Comparison of ENCODE assay signal across 14 mouse cellular contexts in the genomic region with DNA sequence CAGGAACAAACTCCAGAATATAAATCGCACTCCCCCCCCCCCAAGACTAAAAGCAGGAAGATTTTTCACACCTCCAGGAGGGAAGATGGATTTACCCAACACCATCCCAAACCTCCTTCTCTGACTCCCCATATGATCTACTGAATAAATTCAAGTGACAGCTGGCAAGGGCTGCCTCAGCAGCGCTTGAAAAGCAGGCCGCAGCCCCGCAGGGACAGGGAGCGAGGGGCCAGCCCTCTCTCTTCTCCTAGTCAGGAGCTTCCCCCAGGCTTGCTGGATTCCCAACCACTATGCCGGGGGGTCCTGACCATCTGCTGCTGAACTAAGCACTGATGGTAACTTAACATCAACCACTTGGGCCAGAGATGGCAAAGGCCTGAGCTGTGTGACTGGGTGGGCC.
DNase-seq lines count a peak whose midpoint lies in the region; ATAC-seq and TF ChIP-seq lines count a peak whose summit lies in the region.
"Had no signal": no experiment of that assay in that cellular context is flagged by ENCODE, and none has a peak within 500 bp of the region (broad histone marks: within the 10 kb centered on the region; RNA-seq: fewer than 3 reads in every experiment).

No protein-coding gene starts in this region.

- H3K27me3 ChIP-seq in forebrain, embryonic 11.5 days (ENCODE audit: control insufficient read depth, insufficient read depth, low read length), result no peaks in the 10 kb centered on the region
- H3K27me3 ChIP-seq in forebrain, postnatal 0 days (ENCODE audit: insufficient read depth, low read length), result no peaks in the 10 kb centered on the region
- no peaks in the 10 kb centered on the region for H3K27me3 ChIP-seq in forebrain, embryonic 13.5 days
- no peaks in the 10 kb centered on the region for H3K27me3 ChIP-seq in hindbrain, postnatal 0 days (ENCODE audit: insufficient read depth, low read length)
- peaks cover 5% of the 10 kb centered on the region; the same call in 1 of the 2 replicates for H3K27me3 ChIP-seq in neural tube, embryonic 13.5 days
- H3K27me3 ChIP-seq in intestine, embryonic 15.5 days (replicated peaks), result no peaks in the 10 kb centered on the region

- H3K4me1 ChIP-seq in forebrain, embryonic 11.5 days (replicated peaks; ENCODE audit: control insufficient read depth, insufficient read depth, low read length), result peaks cover 2% of the 10 kb centered on the region; the same call in 1 of the 2 replicates
- H3K4me1 ChIP-seq in forebrain, postnatal 0 days (ENCODE audit: insufficient read depth), result peaks cover 13% of the 10 kb centered on the region
- H3K4me1 ChIP-seq in forebrain, embryonic 13.5 days, result peaks cover 35% of the 10 kb centered on the region
- no peaks in the 10 kb centered on the region for H3K4me1 ChIP-seq in hindbrain, postnatal 0 days (ENCODE audit: insufficient read depth, low read length)
- peaks cover 38% of the 10 kb centered on the region for H3K4me1 ChIP-seq in neural tube, embryonic 13.5 days (replicated peaks)
- 0 out of 2 replicates have a peak, but pooled peaks cover 4% of the 10 kb centered on the region for H3K4me1 ChIP-seq in intestine, embryonic 15.5 days (replicated peaks)

- no peak overlapping the region for H3K4me3 ChIP-seq in forebrain, embryonic 11.5 days (ENCODE audit: low read depth, low read length)
- H3K4me3 ChIP-seq in forebrain, postnatal 0 days (ENCODE audit: low read depth, low read length), result no peak overlapping the region
- no peak overlapping the region for H3K4me3 ChIP-seq in forebrain, embryonic 13.5 days
- no peak overlapping the region for H3K4me3 ChIP-seq in hindbrain, postnatal 0 days (ENCODE audit: low read length)
- no peak overlapping the region for H3K4me3 ChIP-seq in neural tube, embryonic 13.5 days
- no peak overlapping the region for H3K4me3 ChIP-seq in intestine, embryonic 15.5 days (replicated peaks)
- H3K4me3 ChIP-seq in gastrocnemius, adult 2 months, result no peak overlapping the region

- H3K36me3 ChIP-seq in forebrain, embryonic 11.5 days (ENCODE audit: control insufficient read depth, insufficient read depth, low read length), result no peaks in the 10 kb centered on the region
- no peaks in the 10 kb centered on the region for H3K36me3 ChIP-seq in forebrain, postnatal 0 days (ENCODE audit: insufficient read depth)
- H3K36me3 ChIP-seq in forebrain, embryonic 13.5 days (ENCODE audit: poor library complexity, severe bottlenecking), result no peaks in the 10 kb centered on the region
- H3K36me3 ChIP-seq in hindbrain, postnatal 0 days (ENCODE audit: insufficient read depth, low read length), result no peaks in the 10 kb centered on the region
- H3K36me3 ChIP-seq in neural tube, embryonic 13.5 days, result no peaks in the 10 kb centered on the region
- H3K36me3 ChIP-seq in intestine, embryonic 15.5 days, result no peaks in the 10 kb centered on the region
- H3K36me3 ChIP-seq: G1E had no signal

- intact Hi-C loops in gastrocnemius, adult 2 months (cut with DNase I), result no loop called here

- 68% methylated on average over 6 of the region's 6 CpGs for WGBS in forebrain, embryonic 11.5 days
- 55% methylated on average over 6 of the region's 6 CpGs for WGBS in forebrain, postnatal 0 days
- WGBS in forebrain, embryonic 13.5 days, result 55% methylated on average over 6 of the region's 6 CpGs
- 40% methylated on average over 6 of the region's 6 CpGs for WGBS in hindbrain, postnatal 0 days
- WGBS in neural tube, embryonic 13.5 days, result 30% methylated on average over 6 of the region's 6 CpGs
- WGBS in intestine, embryonic 15.5 days, result 82% methylated on average over 6 of the region's 6 CpGs

- no peak for DNase-seq in forebrain, embryonic 11.5 days (ENCODE audit: low spot score)
- DNase-seq in forebrain, postnatal 0 days, result no peak
- peak; percentile 59 for DNase-seq in hindbrain, postnatal 0 days (ENCODE audit: low spot score)
- DNase-seq in lung, postnatal 25 days (ENCODE audit: low spot score), result no peak
- no peak for DNase-seq in gastrocnemius, adult 2 months
- DNase-seq: adrenal gland, postnatal 25 days; B cell, adult 2 months; kidney, adult 18-20 months; lung, postnatal 36 days had no signal

- H3K4me2 ChIP-seq in forebrain, embryonic 11.5 days (ENCODE audit: low read depth, low read length, severe bottlenecking), result no peak overlapping the region
- H3K4me2 ChIP-seq in forebrain, postnatal 0 days (ENCODE audit: low read depth), result no peak overlapping the region
- H3K4me2 ChIP-seq in forebrain, embryonic 13.5 days, result no peak overlapping the region
- no peak overlapping the region for H3K4me2 ChIP-seq in hindbrain, postnatal 0 days (ENCODE audit: low read depth, low read length)
- no peak overlapping the region for H3K4me2 ChIP-seq in neural tube, embryonic 13.5 days
- no peak overlapping the region for H3K4me2 ChIP-seq in intestine, embryonic 15.5 days (replicated peaks)

- TF ChIP-seq CTCF in forebrain, postnatal 0 days (IDR thresholded peaks at IDR 0.05; ENCODE audit: low read depth), result no peak
- no peak for TF ChIP-seq CTCF in hindbrain, postnatal 0 days (IDR thresholded peaks at IDR 0.05; ENCODE audit: low read depth)
- no peak for TF ChIP-seq CTCF in gastrocnemius, adult 2 months (IDR thresholded peaks at IDR 0.05)

- H3K9ac ChIP-seq in forebrain, embryonic 11.5 days (ENCODE audit: low read length), result no peak overlapping the region
- H3K9ac ChIP-seq in forebrain, postnatal 0 days, result no peak overlapping the region
- H3K9ac ChIP-seq in forebrain, embryonic 13.5 days, result no peak overlapping the region
- H3K9ac ChIP-seq in hindbrain, postnatal 0 days (replicated peaks; ENCODE audit: low read length), result no peak overlapping the region
- H3K9ac ChIP-seq in neural tube, embryonic 13.5 days, result no peak overlapping the region
- H3K9ac ChIP-seq in intestine, embryonic 15.5 days, result no peak overlapping the region
- H3K9ac ChIP-seq: liver, embryonic 14.5 days had no signal

- no peak overlapping the region for H3K27ac ChIP-seq in forebrain, embryonic 11.5 days (ENCODE audit: low read depth, low read length)
- H3K27ac ChIP-seq in forebrain, postnatal 0 days (ENCODE audit: low read depth, low read length), result no peak overlapping the region
- peak overlapping the region; percentile 63 for H3K27ac ChIP-seq in forebrain, embryonic 13.5 days
- H3K27ac ChIP-seq in hindbrain, postnatal 0 days, result no peak overlapping the region
- peak overlapping the region; percentile 52 for H3K27ac ChIP-seq in neural tube, embryonic 13.5 days (replicated peaks)
- no peak overlapping the region for H3K27ac ChIP-seq in intestine, embryonic 15.5 days
- H3K27ac ChIP-seq in gastrocnemius, adult 2 months, result no peak overlapping the region
- H3K27ac ChIP-seq: liver, embryonic 14.5 days had no signal

- H3K9me3 ChIP-seq in forebrain, embryonic 11.5 days (ENCODE audit: control insufficient read depth, low read length), result no peaks in the 10 kb centered on the region
- H3K9me3 ChIP-seq in forebrain, postnatal 0 days (ENCODE audit: low read length), result no peaks in the 10 kb centered on the region
- no peaks in the 10 kb centered on the region; the same call in 1 of the 2 replicates for H3K9me3 ChIP-seq in forebrain, embryonic 13.5 days (replicated peaks)
- no peaks in the 10 kb centered on the region for H3K9me3 ChIP-seq in hindbrain, postnatal 0 days (ENCODE audit: low read length)
- H3K9me3 ChIP-seq in neural tube, embryonic 13.5 days, result no peaks in the 10 kb centered on the region
- H3K9me3 ChIP-seq in intestine, embryonic 15.5 days, result no peaks in the 10 kb centered on the region

- ATAC-seq in forebrain, embryonic 11.5 days (replicated peaks; ENCODE audit: low FRiP score), result peak; percentile 42; the same call in 1 of the 2 replicates
- no peak for ATAC-seq in forebrain, postnatal 0 days
- peak; percentile 66 for ATAC-seq in forebrain, embryonic 13.5 days
- no peak for ATAC-seq in hindbrain, postnatal 0 days
- ATAC-seq in neural tube, embryonic 13.5 days (ENCODE audit: low read depth), result peak; percentile 69; the same call in 1 of the 2 replicates
- no peak for ATAC-seq in intestine, embryonic 15.5 days

Comparison
In these comparisons a context has a peak if more than half of its experiments do, and no peak if none do; other contexts are left out.
1. ATAC-seq: peak in forebrain, embryonic 11.5 days (single experiment), forebrain, embryonic 13.5 days (single experiment) and neural tube, embryonic 13.5 days (single experiment); none in forebrain, postnatal 0 days (single experiment), hindbrain, postnatal 0 days (single experiment) and intestine, embryonic 15.5 days (single experiment).
2. H3K27ac ChIP-seq: peak in forebrain, embryonic 13.5 days (single experiment) and neural tube, embryonic 13.5 days (single experiment); none in forebrain, embryonic 11.5 days (single experiment), forebrain, postnatal 0 days (single experiment), hindbrain, postnatal 0 days (single experiment), intestine, embryonic 15.5 days (single experiment) and gastrocnemius, adult 2 months (single experiment).